Mouse (Mus musculus) heart, embryonic 11.5 days (tissue): ENCODE measurements at regions not wholly inside any gene's neighbourhood (a gene's known extent, or its start where the extent isn't known, plus 50 kb on each side); places are given as distances from the start of the nearest gene placed in this dataset.

Source experiments
- ATAC-seq: fragments of 200-750 bp; cut with Nextera tagmentation; replicated peaks from 2 replicates; pipeline ENCODE4 v1.8.0; 2017; ENCODE audit warnings: moderate library complexity; ENCODE audit not compliant: insufficient number of reproducible peaks, low FRiP score, low TSS enrichment
- H3K27ac ChIP-seq: fragments of 300-500 bp; sonication (generic); 2 replicates; pipeline ENCODE4 v1.5.1; 2014; ENCODE audit warnings: mild to moderate bottlenecking, low read depth, low read length
- H3K27me3 ChIP-seq: fragments of 300-500 bp; sonication (generic); 2 replicates; pipeline ENCODE4 v1.6.1; 2014; ENCODE audit warnings: mild to moderate bottlenecking, low read length, mixed read lengths; ENCODE audit not compliant: control insufficient read depth, insufficient read depth
- H3K36me3 ChIP-seq: fragments of 300-500 bp; sonication (generic); 2 replicates; pipeline ENCODE4 v1.6.1; 2014; ENCODE audit warnings: mild to moderate bottlenecking, low read length, moderate library complexity, mixed read lengths; ENCODE audit not compliant: control insufficient read depth, insufficient read depth
- H3K4me1 ChIP-seq: fragments of 300-500 bp; sonication (generic); 2 replicates; pipeline ENCODE4 v1.6.1; 2014; ENCODE audit warnings: low read length; ENCODE audit not compliant: control insufficient read depth, insufficient read depth
- H3K4me2 ChIP-seq: fragments of 300-500 bp; sonication (generic); 2 replicates; pipeline ENCODE4 v1.6.1; 2014; ENCODE audit warnings: mild to moderate bottlenecking, moderate library complexity
- H3K4me3 ChIP-seq: fragments of 300-500 bp; sonication (generic); 2 replicates; pipeline ENCODE4 v1.5.1; 2014; ENCODE audit warnings: low read depth, low read length
- H3K9ac ChIP-seq: fragments of 300-500 bp; sonication (generic); 2 replicates; pipeline ENCODE4 v1.6.1; 2014; ENCODE audit warnings: mild to moderate bottlenecking, low read depth, low read length, moderate library complexity
- H3K9me3 ChIP-seq: fragments of 300-500 bp; sonication (generic); replicated peaks from 2 replicates; pipeline ENCODE4 v1.6.1; 2016; ENCODE audit warnings: low read length; ENCODE audit not compliant: control insufficient read depth
- WGBS: fragments of 180-500 bp; shearing (Covaris S2); extraction: QIAGEN DNeasy Blood & Tissue Kit; methylation state at CpG from one replicate; pipeline ENCODE4 v1.1.7; 2014; ENCODE audit not compliant: insufficient replicate concordance; 5-methylcytosine and 5-hydroxymethylcytosine counted together

GRCm38 (mm10) chr13:55893154-55894018, 57.4 kb upstream of the Pitx1 start:
- H3K4me3 ChIP-seq = no peak overlapping the region
- ATAC-seq = no peak
- H3K4me2 ChIP-seq = no peak overlapping the region
- H3K27ac ChIP-seq = no peak overlapping the region
- H3K9me3 ChIP-seq = no peaks in the 10 kb centered on the region
- no peaks in the 10 kb centered on the region for H3K27me3 ChIP-seq
- H3K4me1 ChIP-seq = peaks cover 2% of the 10 kb centered on the region; the same call in 1 of the 2 replicates
- H3K9ac ChIP-seq = no peak overlapping the region
- no peaks in the 10 kb centered on the region for H3K36me3 ChIP-seq
- WGBS = 75% methylated on average over 25 of the region's 25 CpGs

DNA sequence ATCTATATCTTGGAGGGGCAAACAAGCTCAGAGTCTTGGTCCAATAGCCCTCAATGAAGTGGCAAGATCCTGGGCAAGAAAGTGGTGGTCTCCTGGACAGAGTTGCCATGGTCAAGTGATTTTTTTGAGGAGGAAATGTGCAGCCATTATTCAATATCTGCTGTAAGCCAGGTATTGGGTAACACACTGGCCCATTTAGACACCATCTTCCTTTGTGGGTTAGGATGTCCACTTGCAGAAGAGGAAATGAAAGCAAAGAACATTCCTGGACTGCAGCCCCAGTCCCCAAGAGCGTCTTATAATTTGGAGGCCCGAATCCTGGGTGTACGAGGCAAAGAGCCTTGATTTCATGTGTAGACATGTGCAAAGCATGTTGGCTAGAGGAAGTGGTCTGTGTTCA, 56.3 kb upstream of the Pitx1 start:
- no peak overlapping the region for H3K27ac ChIP-seq
- WGBS = 82% methylated on average over 3 of the region's 3 CpGs
- no peaks in the 10 kb centered on the region for H3K36me3 ChIP-seq
- H3K27me3 ChIP-seq = no peaks in the 10 kb centered on the region
- H3K9ac ChIP-seq = no peak overlapping the region
- H3K4me1 ChIP-seq = peaks cover 2% of the 10 kb centered on the region; the same call in 1 of the 2 replicates
- no peaks in the 10 kb centered on the region for H3K9me3 ChIP-seq
- H3K4me3 ChIP-seq = no peak overlapping the region
- ATAC-seq = no peak
- no peak overlapping the region for H3K4me2 ChIP-seq

DNA sequence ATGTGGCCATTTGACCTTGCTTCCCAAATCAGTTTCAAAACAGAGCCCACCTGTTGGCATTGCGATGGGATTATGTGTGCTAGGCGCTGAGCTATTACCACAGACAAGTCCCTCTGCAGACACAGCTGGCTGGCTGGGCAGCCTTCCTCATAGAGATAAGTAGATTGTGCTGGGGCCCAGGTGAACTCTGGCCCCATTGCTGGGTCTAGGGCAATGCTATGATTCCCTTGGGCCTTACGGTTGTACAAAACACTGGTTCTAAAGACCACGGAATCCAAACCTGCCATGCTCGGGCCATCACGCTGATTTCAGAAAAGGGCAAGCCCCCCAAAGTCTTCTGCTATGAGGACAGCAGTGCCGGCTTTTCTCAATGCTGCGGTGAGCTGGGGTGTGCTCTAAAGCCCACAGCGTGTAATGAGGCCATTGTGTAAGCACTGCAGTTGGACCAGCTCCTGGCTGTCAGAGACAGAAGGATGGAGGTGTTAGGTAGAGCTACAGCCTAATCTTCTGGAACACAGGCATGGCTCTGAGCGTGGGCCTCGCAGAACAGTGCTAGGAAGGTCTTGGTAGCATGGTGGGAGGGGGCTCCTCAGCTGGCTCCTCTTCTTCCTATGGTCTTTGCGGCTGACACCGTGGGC, 51.2 kb upstream of the Pitx1 start:
- H3K9ac ChIP-seq = no peak overlapping the region
- no peaks in the 10 kb centered on the region for H3K36me3 ChIP-seq
- H3K9me3 ChIP-seq = no peaks in the 10 kb centered on the region
- WGBS = 78% methylated on average over 13 of the region's 13 CpGs
- no peaks in the 10 kb centered on the region for H3K27me3 ChIP-seq
- no peak overlapping the region for H3K4me3 ChIP-seq
- no peak overlapping the region for H3K27ac ChIP-seq
- ATAC-seq = no peak
- no peak overlapping the region for H3K4me2 ChIP-seq
- H3K4me1 ChIP-seq = peaks cover under 1% of the 10 kb centered on the region
